Mouse (Mus musculus): ENCODE data around the gene H2-Q10.

The H2-Q10 gene

DNA sequence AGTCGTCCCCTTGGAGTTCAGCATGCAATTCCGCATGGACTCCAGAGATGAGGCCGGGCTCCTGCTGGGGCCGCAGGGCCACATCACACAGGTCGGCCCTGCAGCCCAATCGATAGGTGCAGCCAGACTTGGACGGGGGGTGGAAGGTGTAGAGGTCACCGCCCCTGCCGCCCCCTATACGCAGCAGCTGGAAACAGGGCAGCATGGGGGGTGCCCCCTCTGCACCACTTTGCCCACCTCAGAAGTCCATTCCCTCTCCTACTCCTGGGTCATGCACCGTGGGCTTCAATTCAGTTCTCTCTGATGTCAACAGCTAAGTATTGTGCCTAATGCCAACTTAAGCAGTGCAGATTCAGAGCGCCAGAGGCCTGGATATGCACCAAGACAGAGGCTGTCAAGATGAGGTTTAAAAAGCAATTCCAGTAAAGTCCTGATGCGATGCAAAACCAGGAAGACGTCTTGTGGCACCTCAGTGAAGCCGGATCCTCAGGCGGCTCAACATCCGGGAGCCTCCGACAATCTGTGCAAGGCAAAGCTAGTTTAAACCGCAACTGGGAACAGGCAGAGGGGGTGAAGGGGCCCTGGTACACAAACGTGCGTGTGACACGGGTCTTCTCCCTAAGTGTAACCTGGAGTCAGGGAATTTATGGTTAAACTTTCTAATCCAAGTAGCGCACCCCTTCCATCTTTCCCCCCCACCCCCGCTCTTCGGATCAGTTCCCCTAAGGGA is 46.2 kb downstream of the H2-Q10 start:
- no peak for DNase-seq (ENCODE audit: low spot score in 2 of 2)

DNA sequence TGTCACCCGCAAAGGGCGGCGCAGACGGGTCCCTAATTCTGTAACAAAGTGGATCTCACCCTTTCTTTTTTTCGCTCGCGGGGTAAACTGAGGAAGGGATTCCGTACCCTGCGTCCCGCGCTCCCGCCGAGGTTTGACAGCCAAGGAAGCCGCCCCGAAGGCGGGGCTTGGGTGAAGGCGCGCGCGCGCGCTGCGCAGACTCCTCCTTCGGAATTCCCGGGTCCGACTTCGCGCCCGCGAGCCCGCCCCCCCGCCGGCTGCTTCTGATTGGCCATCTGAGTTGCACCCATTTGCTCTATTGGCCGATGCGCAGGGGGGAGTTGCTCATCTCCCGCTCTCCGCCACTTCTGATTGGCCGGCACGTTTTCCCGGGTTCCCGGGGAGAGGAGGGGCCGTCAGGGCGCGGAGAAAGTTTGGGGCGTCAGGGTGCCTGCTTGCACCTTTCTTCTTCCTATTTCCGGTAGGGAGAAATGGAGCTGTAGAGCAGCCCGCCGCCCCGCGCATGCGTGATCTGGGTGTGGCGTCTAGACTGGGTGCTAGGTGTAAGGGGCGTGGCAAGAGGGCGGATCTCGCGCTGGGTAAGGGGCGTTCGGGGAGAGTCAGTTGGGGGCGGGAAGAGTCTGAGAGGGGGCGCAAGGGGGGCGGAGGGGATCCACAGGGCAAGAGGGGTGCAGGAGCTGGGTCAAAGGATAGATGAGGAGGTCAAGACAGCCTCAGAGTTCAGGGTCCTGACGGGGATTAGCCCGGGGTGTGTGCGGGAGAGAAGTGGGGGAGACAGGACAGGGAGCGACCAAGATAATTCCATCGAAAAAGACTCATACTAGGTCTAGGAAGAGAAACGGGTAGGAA is 47.0 kb downstream of the H2-Q10 start, which contains the start of the genes Tcf19 and Cchcr1:
Tcf19 (minus strand) TSS at position 173 of the 849 bp plus-strand sequence.
Cchcr1 (plus strand) TSS at position 449 of the 849 bp plus-strand sequence.
- peak; percentile 94 to 95 for DNase-seq (ENCODE audit: low spot score in 2 of 2)

DNA sequence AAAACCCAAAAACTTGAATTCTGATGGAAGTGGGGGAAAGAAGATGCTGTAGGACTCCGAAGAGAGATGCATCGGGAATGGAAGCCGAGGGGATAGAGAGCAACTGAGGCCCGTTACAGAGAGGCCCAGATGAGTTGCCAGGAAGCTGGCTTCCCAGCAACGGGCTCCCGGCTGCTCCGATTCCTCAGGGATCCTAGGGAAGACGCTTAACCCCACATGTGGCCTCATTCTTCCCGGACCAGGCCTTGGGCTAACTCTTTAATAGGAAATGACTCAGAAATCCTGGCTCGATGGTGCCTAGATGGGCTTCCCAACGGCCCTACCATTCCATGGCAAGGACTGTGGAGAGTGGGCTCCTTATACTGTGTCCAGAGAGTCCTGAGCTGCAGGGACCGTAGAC is 47.6 kb downstream of the H2-Q10 start:
- no peak for DNase-seq (ENCODE audit: low spot score in 2 of 2)
